Mouse (Mus musculus) frontal cortex, postnatal 14 days (tissue): ENCODE measurements at regions not wholly inside any gene's neighbourhood (a gene's known extent, or its start where the extent isn't known, plus 50 kb on each side); places are given as distances from the start of the nearest gene placed in this dataset.
A peak's percentile ranks its signal among the peaks of the same experiment; 100 is the strongest.

Experiments used
- DNase-seq, 2 experiments: peaks; one replicate each; pipeline ENCODE4 v3.0.0; 2022; ENCODE audit warnings: low spot score in 2 of 2

DNA sequence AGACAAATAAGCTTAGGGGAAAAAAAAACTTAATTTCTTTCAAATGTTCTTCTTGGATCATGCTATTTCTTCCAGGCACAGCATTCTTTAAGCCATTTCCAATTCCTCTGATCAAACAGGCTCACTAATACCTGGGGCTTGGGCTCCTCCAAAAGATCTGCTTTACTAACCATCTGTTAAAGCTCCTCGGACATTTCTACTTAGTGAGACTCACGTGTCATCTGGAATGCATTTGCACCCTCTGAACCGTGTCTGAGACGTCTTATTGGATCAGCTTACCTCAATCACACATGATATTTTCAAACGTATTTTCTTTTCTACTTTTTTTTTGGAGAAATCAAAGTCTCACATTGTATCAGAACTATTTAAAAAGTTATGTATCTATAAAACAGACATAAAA lies 132.4 kb downstream of the Npr3 start:
- no peak for DNase-seq

DNA sequence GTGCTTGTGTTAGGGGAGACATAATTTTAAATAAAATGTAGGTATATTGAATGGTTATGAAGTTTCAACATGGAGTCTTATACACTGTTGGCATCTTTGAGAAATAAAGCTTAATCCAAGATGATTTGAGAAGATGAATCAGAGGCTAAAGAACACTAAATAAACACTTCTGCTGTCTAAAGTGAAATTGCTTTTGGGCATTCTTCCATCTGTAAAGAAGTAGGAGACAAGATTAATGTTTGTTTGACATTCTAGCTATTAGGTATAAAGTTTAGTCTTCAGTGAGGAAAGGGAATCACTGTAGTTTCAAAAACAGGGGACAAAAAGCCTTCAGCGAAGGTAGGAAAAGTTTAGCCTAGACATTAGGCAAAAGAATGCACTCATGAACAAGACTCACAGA lies 136.5 kb downstream of the Npr3 start:
- no peak for DNase-seq

DNA sequence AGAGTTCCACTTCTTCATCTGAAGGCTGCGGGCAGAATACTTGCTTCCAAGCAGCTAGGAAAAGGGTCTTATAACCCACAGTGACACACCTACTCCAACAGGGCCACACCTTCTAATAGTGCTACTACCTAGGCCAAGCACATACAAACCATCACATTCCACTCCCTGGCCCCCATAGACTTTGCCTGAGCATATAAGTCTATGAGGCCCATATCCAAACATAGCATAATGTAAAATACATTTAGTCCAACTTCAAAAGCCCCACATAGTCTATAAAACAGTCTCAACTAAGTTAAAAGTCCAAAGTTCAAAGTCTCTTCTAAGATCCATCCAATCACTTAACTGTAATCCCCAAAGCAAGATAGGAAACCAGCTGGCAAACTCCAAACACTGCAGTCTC lies 149.1 kb downstream of the Npr3 start:
- no peak for DNase-seq

DNA sequence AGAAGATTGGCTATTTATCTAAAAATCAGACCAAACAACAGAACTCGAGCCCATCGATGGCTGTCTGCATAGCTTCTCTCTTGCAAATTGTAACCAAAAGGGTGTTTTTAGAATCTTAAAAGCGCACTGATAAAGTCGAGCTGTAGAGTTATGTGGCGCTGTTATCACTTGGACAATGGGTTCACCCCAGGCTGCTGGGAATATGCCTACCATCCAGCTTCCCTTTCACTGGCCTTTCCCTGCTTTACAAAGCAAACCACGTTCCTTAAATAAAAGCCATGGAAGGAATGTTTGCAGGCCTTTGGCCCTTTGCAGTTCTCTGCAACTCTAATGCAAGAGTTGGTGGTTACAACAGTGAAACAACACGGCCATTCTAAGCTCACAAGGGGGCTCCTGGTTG lies 150.3 kb downstream of the Npr3 start:
- no peak for DNase-seq

DNA sequence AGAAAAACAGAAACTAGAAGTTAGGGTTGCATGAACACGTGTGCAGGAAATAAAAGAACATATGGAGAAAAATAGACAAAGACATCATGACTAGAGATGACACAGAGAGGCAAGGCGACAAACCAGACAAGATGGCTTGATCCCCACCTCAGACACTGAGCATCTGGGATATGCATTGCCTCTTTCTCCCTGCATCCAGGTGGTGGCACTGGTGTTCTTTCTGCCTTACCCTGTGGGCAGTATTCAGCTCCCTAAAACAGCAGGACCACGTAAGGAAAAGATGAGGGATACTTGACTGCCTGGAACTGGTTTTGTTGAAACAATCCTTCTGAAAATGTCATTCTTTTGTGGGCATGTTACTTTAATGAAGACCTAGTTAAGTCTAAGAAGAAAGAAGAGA lies 153.9 kb downstream of the Npr3 start:
- DNase-seq = peak; percentile 16 to 35

DNA sequence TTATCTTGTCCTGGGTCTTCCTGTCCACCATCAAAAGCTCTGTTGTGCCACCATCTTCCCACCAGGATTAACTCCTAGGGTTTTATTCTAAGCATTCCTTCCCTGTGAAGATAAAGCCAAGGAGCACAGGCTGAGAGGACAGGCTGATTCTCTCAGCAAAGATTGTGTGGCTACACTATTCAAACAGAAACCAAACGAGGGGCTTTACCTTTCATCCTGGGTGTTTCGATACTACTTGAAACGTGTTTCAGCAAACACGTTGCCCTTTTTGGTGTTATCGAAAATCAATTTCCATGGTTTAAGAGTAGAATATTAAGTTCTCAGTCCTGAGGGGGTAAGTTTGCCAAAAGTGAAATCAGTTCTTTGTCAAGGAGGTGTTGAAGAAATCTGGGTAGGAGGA lies 156.2 kb downstream of the Npr3 start:
- no peak for DNase-seq

DNA sequence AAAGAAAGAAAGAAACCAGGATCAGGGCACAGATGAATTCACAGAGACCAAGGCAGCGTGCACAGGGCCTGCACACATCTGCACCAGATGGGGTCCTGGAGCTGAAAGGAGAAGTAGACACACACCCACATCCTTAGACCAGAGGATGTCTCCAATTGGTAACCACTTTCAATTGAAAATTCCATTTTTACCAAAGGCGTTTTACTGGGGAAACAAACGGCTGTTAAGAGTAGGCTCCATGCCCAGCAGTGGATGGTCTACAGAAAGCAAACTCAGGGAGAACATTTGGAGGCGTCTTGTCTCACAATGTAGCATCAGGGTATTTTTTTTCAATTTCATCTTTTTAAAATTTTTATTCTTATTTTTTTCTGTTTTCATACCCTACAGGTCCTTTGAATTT lies 157.6 kb downstream of the Npr3 start:
- no peak for DNase-seq

DNA sequence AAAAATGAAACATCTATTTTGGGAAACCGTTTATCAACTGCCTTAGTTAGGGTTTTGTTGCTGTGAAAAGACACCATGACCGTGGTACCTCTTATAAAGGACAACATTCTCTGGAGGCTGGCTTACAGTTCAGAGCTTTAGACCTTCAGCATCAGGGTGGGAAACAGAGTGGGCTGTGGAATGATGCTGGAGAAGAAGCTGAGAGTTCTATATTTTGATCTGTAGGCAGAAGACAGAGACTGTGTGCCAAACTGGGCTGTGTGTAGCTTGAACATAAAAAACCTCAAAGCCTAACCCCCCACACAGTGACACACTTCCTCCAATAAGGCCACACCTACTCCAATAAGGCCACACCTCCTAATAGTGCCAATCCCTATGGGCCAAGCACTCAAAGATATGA lies 158.8 kb downstream of the Npr3 start:
- no peak for DNase-seq

DNA sequence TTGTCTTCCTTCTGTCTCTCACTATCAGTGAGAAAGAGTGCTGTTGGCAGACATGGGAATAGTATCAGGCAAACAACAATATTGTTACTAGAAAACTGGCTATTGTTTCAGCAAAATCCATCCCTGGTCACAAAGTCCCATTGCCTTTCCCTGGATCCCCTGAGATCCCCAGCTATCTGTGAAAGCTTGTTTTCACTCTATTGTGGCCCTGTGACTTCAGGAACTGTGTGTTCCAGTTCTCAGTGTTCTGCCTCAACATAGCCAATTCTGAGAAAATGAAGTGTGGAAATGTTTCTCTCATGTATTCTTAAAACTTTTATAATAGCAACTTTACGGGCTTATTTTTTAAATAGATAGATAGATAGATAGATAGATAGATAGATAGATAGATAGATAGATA lies 160.3 kb downstream of the Npr3 start:
- no peak for DNase-seq

DNA sequence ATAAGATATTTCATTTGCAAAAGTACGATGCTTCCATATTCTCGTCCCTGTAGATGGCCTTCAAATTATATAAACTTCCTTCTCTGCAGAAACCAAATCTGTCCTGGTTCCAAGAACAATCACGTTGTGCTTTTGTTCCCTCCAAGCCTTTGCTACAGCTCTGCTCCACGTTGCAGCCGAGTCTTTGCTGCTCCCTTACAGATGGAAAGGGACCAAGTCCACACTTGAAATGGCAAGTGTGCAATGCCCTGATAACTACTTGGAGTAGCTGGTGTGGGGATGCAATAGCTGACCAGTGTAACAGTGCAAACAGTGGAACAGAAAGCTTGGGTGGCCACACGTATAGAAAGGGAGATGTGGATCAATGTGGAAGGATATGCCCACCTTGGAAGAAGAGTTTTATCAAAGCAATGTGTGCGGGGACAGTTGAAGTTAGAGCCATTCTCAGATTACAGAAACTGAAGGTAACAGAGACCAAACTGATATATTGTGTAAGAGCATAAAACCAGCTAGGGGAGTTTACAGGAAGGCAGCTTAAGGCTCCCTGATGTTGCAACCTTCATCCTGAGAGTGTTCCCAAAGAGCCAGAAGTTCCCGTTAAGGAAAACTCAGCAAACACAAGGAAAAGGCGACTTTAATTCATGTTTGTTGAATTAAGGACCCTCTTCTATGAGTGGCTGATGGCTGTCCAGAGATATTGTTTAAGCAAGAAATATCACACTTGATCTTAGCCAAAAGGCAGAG lies 161.3 kb downstream of the Npr3 start:
- DNase-seq = no peak

DNA sequence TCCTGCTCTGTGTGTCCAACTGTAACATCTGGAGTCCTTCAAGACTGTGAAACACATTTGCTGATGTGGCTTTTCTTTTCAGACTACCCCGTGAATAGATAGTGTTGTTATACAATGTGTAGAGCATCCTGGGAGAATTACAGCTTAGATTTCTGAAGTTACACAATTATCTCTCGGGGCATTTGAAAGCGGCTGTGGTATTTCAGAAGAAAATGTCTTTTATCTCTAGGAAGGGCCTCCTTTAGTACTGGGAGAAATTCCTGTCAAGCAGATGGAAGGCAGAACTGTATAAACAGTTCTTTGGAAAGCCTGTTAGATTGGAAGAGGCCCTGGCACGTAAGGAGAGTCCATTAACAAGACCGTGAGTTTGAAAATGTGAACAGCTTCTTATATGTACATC lies 162.2 kb downstream of the Npr3 start:
- DNase-seq = no peak

DNA sequence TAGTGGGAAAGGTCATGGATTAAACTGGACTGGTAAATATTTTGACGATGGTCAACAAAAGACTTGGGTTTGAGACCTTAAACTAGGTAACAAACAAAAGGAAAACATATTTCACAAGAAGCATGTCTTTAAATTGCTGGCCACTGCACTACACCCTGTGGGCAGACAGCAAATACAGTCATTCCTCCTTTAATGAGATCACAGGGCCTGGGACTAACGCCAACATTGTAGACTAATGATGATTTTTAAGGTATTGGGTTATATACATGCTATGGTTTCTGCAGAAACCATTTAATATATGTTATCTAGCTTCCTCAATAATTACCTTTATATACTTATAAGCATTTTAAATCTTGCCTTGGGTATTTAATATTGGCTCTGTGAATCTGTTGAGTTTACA lies 162.8 kb downstream of the Npr3 start:
- DNase-seq = no peak

DNA sequence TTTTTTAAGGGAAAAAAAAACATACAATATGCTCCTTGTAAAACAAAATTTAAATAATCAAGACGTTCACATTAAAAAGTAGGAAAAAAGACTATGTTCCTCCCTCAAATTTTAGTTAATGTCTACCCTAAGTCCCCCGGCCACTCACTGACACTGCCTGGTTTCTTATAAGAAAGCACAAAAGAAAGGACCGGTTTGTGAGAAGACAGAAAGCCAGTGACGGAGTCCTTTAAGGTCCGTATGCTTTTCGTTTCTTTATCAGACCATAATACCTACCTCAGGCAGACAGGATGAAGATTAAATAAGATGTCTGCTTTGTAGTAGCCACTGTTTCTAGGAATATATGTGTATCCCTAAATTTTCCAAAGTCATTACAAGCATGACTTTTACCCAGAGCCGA lies 164.3 kb downstream of the Npr3 start:
- no peak for DNase-seq

DNA sequence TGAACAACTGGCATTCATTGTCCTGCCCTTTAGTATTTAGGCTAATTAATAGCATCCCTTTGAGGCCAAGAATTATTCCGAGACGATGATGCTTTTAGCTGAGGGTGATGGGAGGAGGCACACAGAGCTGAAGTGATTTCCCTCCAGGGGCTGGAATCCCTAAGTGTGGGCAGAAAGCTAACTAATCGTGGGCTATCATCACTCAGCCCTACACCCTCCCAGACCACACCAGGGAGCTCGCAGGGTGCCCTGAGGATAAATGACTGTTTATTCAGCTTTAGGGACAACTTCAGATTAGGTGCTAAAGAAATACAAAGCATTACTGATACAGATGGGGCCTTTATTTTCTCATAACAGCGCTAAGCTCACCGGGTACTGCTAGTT lies 164.7 kb downstream of the Npr3 start:
- no peak for DNase-seq

DNA sequence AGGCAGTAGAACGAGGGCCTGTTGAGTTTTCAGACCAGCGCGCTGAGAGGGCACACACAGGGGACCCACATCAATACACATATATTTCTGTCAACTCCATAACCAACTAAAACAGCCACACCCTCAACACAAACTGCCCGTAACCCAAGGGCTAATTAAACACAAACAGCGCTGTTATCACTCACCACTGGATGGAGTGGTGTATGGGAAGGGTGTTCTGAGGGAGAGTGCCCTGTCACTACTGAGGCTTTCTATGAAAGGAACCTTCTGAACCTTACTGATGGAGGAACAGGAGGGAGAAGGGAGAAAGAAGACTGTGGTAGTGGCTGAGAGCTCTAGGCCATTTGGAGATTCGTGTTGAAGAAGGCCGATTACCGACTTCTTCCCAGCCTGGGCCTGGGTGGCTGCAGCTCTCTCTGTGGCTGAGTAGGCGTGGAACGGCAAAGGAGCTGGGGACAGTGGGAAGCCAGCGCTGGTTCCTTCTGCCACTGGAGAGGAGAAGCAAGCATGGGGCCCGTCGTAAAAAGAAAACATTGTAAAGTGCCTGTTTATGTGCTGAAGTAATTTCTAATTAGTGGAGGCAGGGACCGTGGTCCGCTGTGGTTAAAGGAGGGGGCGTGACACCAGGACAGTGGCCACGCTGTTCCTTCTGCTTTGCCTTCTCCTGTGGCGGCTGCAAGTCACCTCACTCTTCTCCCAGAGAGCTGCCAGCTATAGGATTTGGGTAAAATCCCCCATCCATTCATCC lies 165.3 kb downstream of the Npr3 start:
- no peak for DNase-seq

DNA sequence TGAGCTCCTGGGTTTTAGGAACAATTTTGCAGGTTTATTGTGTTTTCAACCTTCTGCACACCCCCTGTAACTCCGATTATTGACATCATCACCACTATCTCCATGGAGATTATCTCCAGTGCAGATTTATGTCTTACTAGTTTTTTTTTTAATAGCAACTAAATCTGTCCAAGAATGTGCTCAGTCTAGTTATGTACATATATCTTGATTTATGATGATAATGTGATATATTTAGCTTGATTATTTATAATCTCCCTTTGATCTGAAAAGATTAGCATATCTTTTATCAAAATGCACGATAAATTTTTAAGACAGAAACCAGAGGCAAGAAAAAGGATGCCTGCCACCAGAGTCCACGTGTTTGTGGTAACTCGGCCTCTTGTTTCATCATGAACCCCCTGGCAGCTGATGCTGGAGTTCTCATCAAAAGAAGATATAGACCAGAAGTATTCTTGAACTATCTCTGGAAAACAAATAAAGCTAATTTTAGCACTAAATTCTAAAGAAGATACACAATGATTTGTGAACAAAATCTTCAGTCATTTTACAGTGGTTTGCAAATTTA lies 169.6 kb downstream of the Npr3 start:
- DNase-seq = no peak

DNA sequence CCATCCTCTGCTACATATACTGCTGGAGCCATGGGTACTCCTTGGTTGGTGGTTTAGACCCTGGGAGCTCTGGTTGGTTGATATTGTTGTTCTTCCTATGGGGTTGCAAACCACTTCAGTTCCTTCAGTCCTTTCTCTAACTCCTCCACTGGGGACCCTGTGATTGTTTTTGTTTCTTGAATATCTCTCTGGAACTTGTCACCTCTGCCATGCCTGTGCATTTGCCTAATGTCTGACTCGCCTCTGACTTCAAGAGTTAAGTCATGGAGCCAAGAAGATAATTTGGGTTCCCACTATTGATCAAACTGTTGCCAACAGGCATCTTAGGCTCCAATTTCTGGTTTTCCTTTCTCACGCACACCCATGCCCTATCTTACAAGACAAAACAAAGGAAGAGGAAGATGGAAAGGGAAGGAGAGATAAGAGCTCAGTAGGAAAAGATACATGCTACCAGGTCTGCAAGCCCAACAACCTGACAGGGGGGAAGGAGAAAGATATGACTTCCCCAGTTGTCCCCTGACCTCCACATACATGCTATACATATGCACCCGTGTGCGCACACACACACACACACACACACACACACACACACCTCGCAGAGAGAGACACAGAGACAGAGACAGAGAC lies 172.3 kb downstream of the Npr3 start:
- DNase-seq = no peak

DNA sequence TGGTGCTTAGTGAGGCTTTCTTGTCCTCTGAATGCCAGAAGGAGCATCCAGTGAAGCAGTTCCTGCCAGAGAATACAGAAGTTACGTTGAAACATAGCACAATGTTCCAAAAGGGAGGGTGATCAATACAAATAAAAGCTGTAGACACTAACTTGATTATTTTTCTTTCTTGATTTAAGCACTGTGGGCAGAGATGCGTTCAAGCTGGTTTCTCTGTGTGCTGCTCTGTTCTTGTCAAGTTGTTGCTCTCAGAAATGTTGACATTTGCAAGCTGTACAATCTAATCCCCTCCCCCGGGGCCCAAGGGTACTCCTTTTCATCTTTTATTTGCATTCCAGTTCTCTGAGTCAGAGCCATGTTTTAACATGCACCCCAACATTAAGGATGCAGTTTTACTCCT lies 177.7 kb downstream of the Npr3 start:
- no peak for DNase-seq

DNA sequence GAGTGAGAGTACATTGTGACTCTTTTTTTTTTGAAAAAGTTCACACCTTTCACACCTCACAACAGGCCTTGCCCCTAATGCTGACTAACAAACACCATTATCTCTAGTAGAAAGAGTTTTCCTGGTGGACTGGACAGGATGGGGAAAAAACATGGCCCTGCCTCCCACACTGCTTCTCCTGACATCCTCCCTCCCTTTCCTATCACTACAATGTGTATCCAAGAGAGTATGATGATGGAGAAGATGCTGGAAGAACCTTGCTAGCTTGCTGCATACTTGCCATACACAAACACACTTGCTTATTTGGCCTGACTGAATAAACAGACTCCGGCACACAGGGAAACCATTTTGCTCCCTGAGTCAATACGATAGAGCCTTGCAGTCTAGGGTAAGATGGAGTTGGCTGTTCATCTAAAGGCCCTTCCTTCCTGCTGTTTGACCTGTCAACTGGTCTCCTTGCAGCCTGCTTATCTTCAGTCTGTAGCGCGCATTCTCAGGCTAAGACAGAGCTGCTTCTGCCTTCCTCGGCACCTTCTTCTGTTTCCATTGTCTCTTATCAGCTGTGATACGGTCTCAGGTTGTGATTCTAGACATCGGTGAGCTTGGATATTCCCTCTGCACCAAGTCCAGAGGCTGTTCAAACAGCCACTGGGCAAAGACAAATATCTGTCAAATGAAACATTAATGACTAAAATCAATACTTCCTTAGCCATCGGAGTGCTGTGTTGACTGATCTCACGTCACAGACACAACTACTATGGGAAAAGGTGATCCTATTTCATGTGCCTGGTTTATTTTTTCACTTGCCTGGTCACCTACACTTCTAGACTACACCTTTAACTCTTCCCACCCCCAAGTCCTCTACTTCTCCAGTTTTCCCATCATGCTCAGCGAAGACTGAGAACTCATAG lies 181.2 kb downstream of the Npr3 start:
- no peak for DNase-seq

DNA sequence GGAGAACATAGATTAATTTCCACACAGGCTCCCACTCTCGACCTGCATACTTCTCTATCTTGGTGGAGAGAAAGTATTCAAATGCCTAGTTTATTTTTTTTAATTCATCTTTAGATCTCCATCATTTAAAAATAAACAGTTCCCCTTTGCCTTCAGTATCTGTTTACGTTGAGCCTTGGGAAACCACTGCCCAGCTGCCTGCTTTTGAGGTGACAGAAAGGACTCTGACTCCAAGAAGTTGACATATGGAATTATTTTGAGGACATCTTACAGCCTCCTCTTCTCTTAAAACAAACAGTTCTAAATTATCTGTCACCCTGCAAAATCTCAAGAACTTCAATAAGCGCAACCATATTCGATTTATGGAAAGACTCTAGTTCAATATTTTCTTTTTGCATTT lies 186.4 kb downstream of the Npr3 start:
- no peak for DNase-seq

DNA sequence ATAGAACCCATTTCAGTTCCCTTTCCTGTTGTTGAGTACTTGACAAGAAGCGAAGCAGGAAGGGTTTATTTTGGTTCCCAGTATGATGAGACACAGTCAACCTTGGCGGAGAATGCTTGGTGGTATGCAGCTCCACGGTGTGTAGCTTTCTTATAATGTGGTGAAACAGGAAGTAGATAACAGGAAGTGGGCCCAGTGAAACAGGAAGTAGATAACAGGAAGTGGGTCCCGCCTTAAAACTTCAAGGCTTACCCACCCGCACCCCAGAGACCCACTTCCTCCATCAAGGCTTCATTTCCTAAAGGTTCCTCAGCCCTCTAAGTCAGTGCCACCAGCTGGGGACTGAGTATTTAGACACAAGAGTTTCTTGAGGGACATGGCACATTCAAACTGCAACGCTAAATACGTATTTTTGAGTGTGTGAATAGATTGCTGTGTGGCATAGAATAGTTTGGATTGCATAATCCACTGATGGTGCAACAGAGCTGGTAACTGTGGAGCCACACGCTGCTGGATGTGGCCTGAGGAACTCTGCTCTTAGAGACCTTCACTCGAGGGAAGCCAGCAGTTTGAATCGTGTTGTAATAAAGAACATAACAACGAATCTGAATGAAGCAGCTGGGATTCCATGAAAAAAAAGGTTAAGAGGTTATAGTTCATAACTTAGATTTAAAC lies 190.8 kb downstream of the Npr3 start:
- DNase-seq = no peak
